Mouse (Mus musculus): ENCODE results near the gene Mex3b.
A peak's percentile ranks its signal among the peaks of the same experiment; 100 is the strongest.

- TF ChIP-seq EP300 (IDR thresholded peaks at IDR 0.05; ENCODE audit: low read depth) (no peak), CTCF (IDR thresholded peaks at IDR 0.05; ENCODE audit: low read depth) (peak; percentile 36; the same call in 1 of the 2 replicates)
Observed at GRCm38 (mm10) chr7:82866486-82867270, 455 bp upstream of the Mex3b start.

Data from liver, embryonic 14.5 days (tissue).